Mouse (Mus musculus) left cerebral cortex, postnatal 14 days (tissue): ENCODE data around the gene Tex22. TPM values are rescaled to one million over a fixed set of nuclear protein-coding genes. Genes with fewer than 3 reads are reported as not detected.

Source experiments
- DNase-seq, 2 experiments: peaks; one replicate each; pipeline ENCODE4 v3.0.0; 2021 to 2022; ENCODE audit warnings: low spot score in 2 of 2, mixed read lengths in 1 of 2
- intact Hi-C: fragments of 180-260 bp; cut with DNase I; formaldehyde crosslinking; loops from one replicate; pipeline ENCODE4 v1.15.1; 2025
- microRNA-seq, 2 experiments: library from miRNA; unstranded; fragments of <30 nt; microRNA quantifications; one replicate each; pipeline ENCODE4 v1.2.0; 2022
- total RNA-seq, 2 experiments: library from RNA; stranded (reverse); gene quantifications; 2 replicates each; pipeline ENCODE4 v1.2.3; 2021

Gene Tex22
- total RNA-seq, 2 experiments from 2014 or later = 0.31 TPM; not detected in 1

GRCm38 (mm10) chr12:113132567-113132966, 58.3 kb downstream of the Tex22 start:
- intact Hi-C loops = no loop called here
- no peak for DNase-seq

GRCm38 (mm10) chr12:113133260-113133659, 59.0 kb downstream of the Tex22 start:
- intact Hi-C loops = no loop called here
- DNase-seq = no peak

GRCm38 (mm10) chr12:113133861-113134403, 59.6 kb downstream of the Tex22 start:
- intact Hi-C loops = no loop called here
- DNase-seq = no peak

GRCm38 (mm10) chr12:113134502-113134901, 60.2 kb downstream of the Tex22 start:
- intact Hi-C loops = no loop called here
- DNase-seq = no peak

- DNase-seq = no peak
- intact Hi-C loops = no loop called here
Observed at GRCm38 (mm10) chr12:113135401-113135800, 61.1 kb downstream of the Tex22 start.

GRCm38 (mm10) chr12:113136492-113137020, 62.3 kb downstream of the Tex22 start:
- intact Hi-C loops = no loop called here
- DNase-seq = no peak

GRCm38 (mm10) chr12:113137260-113138213, 63.2 kb downstream of the Tex22 start:
- no peak for DNase-seq
- intact Hi-C loops = no loop called here

- no peak for DNase-seq
- intact Hi-C loops = no loop called here
Observed at GRCm38 (mm10) chr12:113138291-113138690, 64.0 kb downstream of the Tex22 start.

Small RNAs within 50 kb of the gene (microRNA-seq; reads per million reads assigned to microRNA genes)
- 0 reads per million in 2 experiments for gene Gm44471

Other genes with a start within 250 kb of the Tex22 start
- 1 to 10 TPM; 9.7 to 9.8 TPM for gene Cdca4, start 245.1 kb upstream of the Tex22 start, total RNA-seq
- gene Gpr132, start 206.3 kb upstream of the Tex22 start, total RNA-seq = not detected
- 10 to 100 TPM; 60.2 to 61.2 TPM for gene Jag2, start 144.7 kb upstream of the Tex22 start, total RNA-seq
- 10 to 100 TPM in 1 of 2 experiments, 1 to 10 TPM in 1; 9.5 to 11.0 TPM for gene Nudt14, start 132.4 kb upstream of the Tex22 start, total RNA-seq
- 10 to 100 TPM; 54.4 to 55.9 TPM for gene Btbd6, start 98.0 kb upstream of the Tex22 start, total RNA-seq
- gene Brf1, start 73.8 kb upstream of the Tex22 start, total RNA-seq = 10 to 100 TPM; 49.0 to 51.1 TPM
- 10 to 100 TPM; 86.6 to 97.6 TPM for gene Pacs2, start 60.0 kb upstream of the Tex22 start, total RNA-seq
- gene Mta1, start 23.8 kb downstream of the Tex22 start, total RNA-seq = 10 to 100 TPM; 92.7 to 95.9 TPM
- 100 to 1,000 TPM; 199 to 200 TPM for gene Crip2, start 65.7 kb downstream of the Tex22 start, total RNA-seq
- gene Crip1, start 71.8 kb downstream of the Tex22 start, total RNA-seq = 10 to 100 TPM; 12.7 to 13.0 TPM
- gene Tedc1, start 81.9 kb downstream of the Tex22 start, total RNA-seq = 1 to 10 TPM; 1.7 to 1.8 TPM
- 10 to 100 TPM; 28.3 to 35.6 TPM for gene Tmem121, start 111.4 kb downstream of the Tex22 start, total RNA-seq